Mouse (Mus musculus) midbrain, embryonic 15.5 days (tissue): ENCODE results near the gene Gm17617. TPM values are rescaled to one million over a fixed set of nuclear protein-coding genes. Genes with fewer than 3 reads are reported as not detected.
"Not testable (repeated sequence)": the region's sequence is repeated elsewhere in the genome, so short reads cannot be mapped to it uniquely, and the experiment has no call there.

Experiments
- ATAC-seq: fragments of 200-750 bp; cut with Nextera tagmentation; replicated peaks from 2 replicates; pipeline ENCODE4 v1.8.0; 2017; ENCODE audit warnings: moderate TSS enrichment
- H3K27ac ChIP-seq: fragments of 300-500 bp; sonication (generic); 2 replicates; pipeline ENCODE4 v1.5.1; 2015; ENCODE audit warnings: mild to moderate bottlenecking, inconsistent platforms
- H3K27me3 ChIP-seq: fragments of 300-500 bp; sonication (generic); replicated peaks from 2 replicates; pipeline ENCODE4 v1.6.1; 2015; ENCODE audit warnings: inconsistent platforms
- H3K36me3 ChIP-seq: fragments of 300-500 bp; sonication (generic); replicated peaks from 2 replicates; pipeline ENCODE4 v1.6.1; 2015; ENCODE audit warnings: inconsistent platforms
- H3K4me1 ChIP-seq: fragments of 300-500 bp; sonication (generic); 2 replicates; pipeline ENCODE4 v1.6.1; 2015; ENCODE audit warnings: inconsistent platforms
- H3K4me2 ChIP-seq: fragments of 300-500 bp; sonication (generic); 2 replicates; pipeline ENCODE4 v1.6.1; 2015; ENCODE audit warnings: inconsistent platforms, mild to moderate bottlenecking, moderate library complexity
- H3K4me3 ChIP-seq: fragments of 300-500 bp; sonication (generic); 2 replicates; pipeline ENCODE4 v1.5.1; 2015; ENCODE audit warnings: mild to moderate bottlenecking, inconsistent platforms
- H3K9ac ChIP-seq: fragments of 300-500 bp; sonication (generic); 2 replicates; pipeline ENCODE4 v1.6.1; 2015; ENCODE audit warnings: mild to moderate bottlenecking, inconsistent platforms
- H3K9me3 ChIP-seq: fragments of 300-500 bp; sonication (generic); 2 replicates; pipeline ENCODE4 v1.6.1; 2016; ENCODE audit warnings: inconsistent platforms
- WGBS: fragments of 180-500 bp; shearing (Covaris S2); methylation state at CpG from one replicate; pipeline ENCODE4 v1.1.7; 2015; ENCODE audit warnings: mixed read lengths; 5-methylcytosine and 5-hydroxymethylcytosine counted together
- polyA plus RNA-seq: library from polyadenylated mRNA; unstranded; fragments of >200 nt; fragmentation: Nextera tagmentation; extraction: Ambion mirVana; gene quantifications from 2 replicates; pipeline ENCODE4 v1.2.1, GENCODE M21; 2015

Gm17617 gene
- polyA plus RNA-seq, 1 experiment from 2014 or later, result not detected

GRCm38 (mm10) chr13:55107116-55107515, 26.2 kb downstream of the Gm17617 start:
- 0 out of 2 replicates have a peak, but pooled peaks cover 3% of the 10 kb centered on the region for H3K36me3 ChIP-seq
- no peak overlapping the region for H3K27ac ChIP-seq
- no peak overlapping the region for H3K4me3 ChIP-seq
- no peaks in the 10 kb centered on the region for H3K9me3 ChIP-seq
- H3K9ac ChIP-seq, result no peak overlapping the region
- WGBS, result 92% methylated on average over 4 of the region's 4 CpGs
- ATAC-seq, result no peak
- peaks cover 15% of the 10 kb centered on the region for H3K4me1 ChIP-seq
- no peak overlapping the region for H3K4me2 ChIP-seq
- H3K27me3 ChIP-seq, result no peaks in the 10 kb centered on the region

- H3K9ac ChIP-seq, result peak overlapping the region; percentile 79
- no peaks in the 10 kb centered on the region for H3K9me3 ChIP-seq
- no peak for ATAC-seq
- H3K36me3 ChIP-seq, result 0 out of 2 replicates have a peak, but pooled peaks cover 3% of the 10 kb centered on the region
- H3K4me3 ChIP-seq, result peak overlapping the region; percentile 73
- peaks cover 15% of the 10 kb centered on the region for H3K4me1 ChIP-seq
- H3K27me3 ChIP-seq, result no peaks in the 10 kb centered on the region
- H3K4me2 ChIP-seq, result peak overlapping the region; percentile 80
- peak overlapping the region; percentile 82 for H3K27ac ChIP-seq
- 21% methylated on average over 8 of the region's 8 CpGs for WGBS
Measured at GRCm38 (mm10) chr13:55105953-55106691, 27.2 kb downstream of the Gm17617 start.

- Histone ChIP-seq H3K9me3 (no peaks in the 10 kb centered on the region), H3K9ac (peak within 1 kb of the TSS; percentile 79), H3K4me3 (peak within 1 kb of the TSS; percentile 73), H3K36me3 (0 out of 2 replicates have a peak, but pooled peaks cover 3% of the 10 kb centered on the region), H3K4me2 (peak within 1 kb of the TSS; percentile 80), H3K27me3 (no peaks in the 10 kb centered on the region), H3K4me1 (peaks cover 17% of the 10 kb centered on the region), H3K27ac (peak within 1 kb of the TSS; percentile 82)
- ATAC-seq, result peak; percentile 92
- WGBS, result under 1% methylated on average over 65 of the region's 66 CpGs
Measured at GRCm38 (mm10) chr13:55105045-55105952, 28.0 kb downstream of the Gm17617 start, which contains the start of gene Zfp346. TSS of gene Zfp346 (plus strand) at chr13:55105311.

- Histone ChIP-seq H3K27me3 (no peaks in the 10 kb centered on the region), H3K36me3 (0 out of 2 replicates have a peak, but pooled peaks cover 1% of the 10 kb centered on the region), H3K4me3 (no peak overlapping the region), H3K9me3 (no peaks in the 10 kb centered on the region), H3K4me2 (no peak overlapping the region), H3K27ac (no peak overlapping the region), H3K9ac (no peak overlapping the region), H3K4me1 (peaks cover 24% of the 10 kb centered on the region)
- 81% methylated on average over 2 of the region's 2 CpGs for WGBS
- no peak for ATAC-seq
Measured at GRCm38 (mm10) chr13:55103351-55103750, 30.0 kb downstream of the Gm17617 start.

GRCm38 (mm10) chr13:55102366-55102765, 31.0 kb downstream of the Gm17617 start:
- no peak for ATAC-seq
- H3K4me1 ChIP-seq, result peaks cover 24% of the 10 kb centered on the region
- no peak overlapping the region for H3K27ac ChIP-seq
- H3K36me3 ChIP-seq, result no peaks in the 10 kb centered on the region
- 93% methylated on average over 3 of the region's 3 CpGs for WGBS
- no peak overlapping the region for H3K9ac ChIP-seq
- no peaks in the 10 kb centered on the region for H3K27me3 ChIP-seq
- no peak overlapping the region for H3K4me3 ChIP-seq
- H3K9me3 ChIP-seq, result no peaks in the 10 kb centered on the region
- H3K4me2 ChIP-seq, result no peak overlapping the region

GRCm38 (mm10) chr13:55101627-55102026, 31.7 kb downstream of the Gm17617 start:
- H3K9ac ChIP-seq, result no peak overlapping the region
- H3K9me3 ChIP-seq, result no peaks in the 10 kb centered on the region
- no peaks in the 10 kb centered on the region for H3K36me3 ChIP-seq
- H3K27me3 ChIP-seq, result no peaks in the 10 kb centered on the region
- no peak for ATAC-seq
- H3K4me2 ChIP-seq, result no peak overlapping the region
- no peak overlapping the region for H3K27ac ChIP-seq
- WGBS, result 95% methylated on average over 11 of the region's 11 CpGs
- H3K4me3 ChIP-seq, result no peak overlapping the region
- H3K4me1 ChIP-seq, result peaks cover 18% of the 10 kb centered on the region

GRCm38 (mm10) chr13:55099726-55100478, 33.4 kb downstream of the Gm17617 start, which contains the start of gene Uimc1:
TSS of gene Uimc1 (minus strand) at chr13:55100300.
- ATAC-seq, result peak; percentile 94
- Histone ChIP-seq H3K27me3 (no peaks in the 10 kb centered on the region), H3K4me2 (peak within 1 kb of the TSS; percentile 54), H3K9me3 (no peaks in the 10 kb centered on the region), H3K4me3 (peak within 1 kb of the TSS; percentile 87), H3K36me3 (no peaks in the 10 kb centered on the region), H3K27ac (peak within 1 kb of the TSS; percentile 87), H3K9ac (peak within 1 kb of the TSS; percentile 92), H3K4me1 (peaks cover 9% of the 10 kb centered on the region)
- WGBS, result under 1% methylated on average over 64 of the region's 81 CpGs

- H3K27ac ChIP-seq, result peak overlapping the region; percentile 87
- peak overlapping the region; percentile 87 for H3K4me3 ChIP-seq
- peaks cover 9% of the 10 kb centered on the region for H3K4me1 ChIP-seq
- H3K36me3 ChIP-seq, result no peaks in the 10 kb centered on the region
- peak; percentile 17; the same call in 1 of the 2 replicates for ATAC-seq
- peak overlapping the region; percentile 92 for H3K9ac ChIP-seq
- no peaks in the 10 kb centered on the region for H3K27me3 ChIP-seq
- no peaks in the 10 kb centered on the region for H3K9me3 ChIP-seq
- 33% methylated on average over 20 of the region's 20 CpGs for WGBS
- peak overlapping the region; percentile 54 for H3K4me2 ChIP-seq
Measured at GRCm38 (mm10) chr13:55099066-55099725, 34.2 kb downstream of the Gm17617 start.

- not testable (repeated sequence) for H3K4me1 ChIP-seq, ATAC-seq, H3K4me3 ChIP-seq, H3K27me3 ChIP-seq, H3K9ac ChIP-seq, H3K4me2 ChIP-seq, H3K36me3 ChIP-seq, H3K27ac ChIP-seq, H3K9me3 ChIP-seq
- 95% methylated on average over 3 of the region's 3 CpGs for WGBS
Measured at GRCm38 (mm10) chr13:55097841-55098240, 35.5 kb downstream of the Gm17617 start.

GRCm38 (mm10) chr13:55092588-55092987, 40.8 kb downstream of the Gm17617 start:
- ATAC-seq, result no peak
- no peak overlapping the region for H3K27ac ChIP-seq
- H3K4me2 ChIP-seq, result no peak overlapping the region
- H3K4me1 ChIP-seq, result no peaks in the 10 kb centered on the region
- H3K9me3 ChIP-seq, result no peaks in the 10 kb centered on the region
- H3K36me3 ChIP-seq, result no peaks in the 10 kb centered on the region
- H3K9ac ChIP-seq, result no peak overlapping the region
- no peaks in the 10 kb centered on the region for H3K27me3 ChIP-seq
- H3K4me3 ChIP-seq, result no peak overlapping the region
- 88% methylated on average over 4 of the region's 4 CpGs for WGBS
